Mouse (Mus musculus) liver, adult 2 months (tissue): ENCODE measurements around the gene Car11. TPM values are rescaled to one million over a fixed set of nuclear protein-coding genes. Genes with fewer than 3 reads are reported as not detected.
"Not testable (repeated sequence)": the region's sequence is repeated elsewhere in the genome, so short reads cannot be mapped to it uniquely, and the experiment has no call there.

Experiments
- DNase-seq: peaks from one replicate; pipeline ENCODE4 v3.0.0-alpha.2; 2011; ENCODE audit warnings: low read depth, low spot score; ENCODE audit errors: extremely low read depth
- H3K27ac ChIP-seq: fragments of 200-500 bp; replicated peaks from 2 replicates; pipeline ENCODE4 v1.5.1; 2012; ENCODE audit warnings: low read depth, mild to moderate bottlenecking, control low read depth, inconsistent platforms, low read length; ENCODE audit not compliant: insufficient read depth
- H3K27me3 ChIP-seq: fragments of 200-500 bp; 2 replicates; pipeline ENCODE4 v1.6.1; 2012; ENCODE audit warnings: mild to moderate bottlenecking, moderate library complexity, low read length, inconsistent platforms; ENCODE audit not compliant: control insufficient read depth, insufficient read depth
- H3K36me3 ChIP-seq: fragments of 200-500 bp; 2 replicates; pipeline ENCODE4 v1.6.1; 2012; ENCODE audit warnings: low read length, inconsistent platforms; ENCODE audit not compliant: control insufficient read depth, insufficient read depth
- H3K4me1 ChIP-seq: fragments of 200-500 bp; 2 replicates; pipeline ENCODE4 v1.6.1; 2011; ENCODE audit warnings: low read length; ENCODE audit not compliant: control insufficient read depth, insufficient read depth
- H3K4me3 ChIP-seq: fragments of 200-500 bp; 2 replicates; pipeline ENCODE4 v1.5.1; 2011; ENCODE audit warnings: low read depth, mild to moderate bottlenecking, control low read depth, low read length, moderate library complexity; ENCODE audit not compliant: insufficient read depth
- H3K79me2 ChIP-seq: fragments of 200-500 bp; 2 replicates; pipeline ENCODE4 v1.6.1; 2012; ENCODE audit warnings: inconsistent platforms, mild to moderate bottlenecking, low read length, moderate library complexity; ENCODE audit not compliant: control insufficient read depth, insufficient read depth
- H3K9ac ChIP-seq: fragments of 200-500 bp; 2 replicates; pipeline ENCODE4 v1.6.1; 2012; ENCODE audit warnings: low read depth, mild to moderate bottlenecking, control low read depth, inconsistent platforms, low read length
- CTCF ChIP-seq: fragments of 200-500 bp; IDR thresholded peaks from 2 replicates; pipeline ENCODE4 v1.5.1; 2011; ENCODE audit warnings: low read depth, low read length, control low read depth
- POLR2A ChIP-seq: fragments of 200-500 bp; IDR thresholded peaks from 2 replicates; pipeline ENCODE4 v1.6.1; 2011; ENCODE audit warnings: low read length, control low read depth; ENCODE audit not compliant: insufficient read depth; ENCODE audit errors: extremely low read depth
- WGBS: fragments of 180-500 bp; shearing (Covaris S2); methylation state at CpG from one replicate; pipeline ENCODE4 v1.1.7; 2018; 5-methylcytosine and 5-hydroxymethylcytosine counted together
- polyA plus RNA-seq: library from polyadenylated mRNA; depleted of rRNA; stranded (reverse); fragments of >200 nt; gene quantifications from 2 replicates; pipeline ENCODE4 v1.2.3, GENCODE M21; 2012; rRNA removed
- total RNA-seq: library from RNA; depleted of rRNA; stranded (reverse); fragments of >200 nt; gene quantifications from 2 replicates; pipeline ENCODE4 v1.2.3, GENCODE M21; 2014; rRNA removed

Car11 gene
- 0.09 and 0.13 TPM in 2 replicates for total RNA-seq
- polyA plus RNA-seq, result 0.59 and 1.6 TPM in 2 replicates

DNA sequence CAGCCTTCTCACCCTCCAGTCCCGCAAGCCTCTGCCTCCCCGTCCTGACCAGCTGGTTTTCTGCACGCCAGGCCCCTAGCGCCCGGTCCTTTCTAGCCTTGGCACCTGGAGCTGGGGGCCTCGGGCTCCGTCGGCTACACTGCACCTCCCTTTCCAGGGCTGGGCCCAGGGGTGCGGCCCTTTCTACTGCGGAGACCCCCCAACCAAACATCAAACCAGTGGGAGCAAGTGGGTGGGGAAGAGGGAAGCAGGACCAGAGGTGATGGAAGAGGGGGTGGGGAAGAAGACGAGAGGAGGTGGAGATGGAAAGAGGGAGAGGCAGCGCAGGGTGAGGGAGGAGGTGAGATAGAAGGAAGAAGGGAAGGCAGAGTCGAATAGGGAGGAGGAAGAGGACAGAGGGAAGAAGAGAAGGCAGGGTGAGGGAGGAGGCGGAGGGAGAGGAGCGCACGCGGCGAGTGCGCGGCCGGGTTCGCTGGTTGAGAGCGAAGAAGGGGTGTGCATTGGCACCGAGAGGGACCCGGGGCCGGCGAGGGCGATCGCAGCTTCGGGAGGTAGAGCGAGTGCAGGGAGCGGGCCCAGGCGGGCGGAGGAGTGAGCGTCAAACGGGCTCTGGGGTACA, at the start of gene Car11:
TSS of gene Car11 (plus strand) at position 321 of the 619 bp plus-strand sequence.
- H3K27me3 ChIP-seq, result peaks cover 7% of the 10 kb centered on the region; the same call in 1 of the 2 replicates
- no peaks in the 10 kb centered on the region for H3K36me3 ChIP-seq
- H3K4me1 ChIP-seq, result peaks cover 12% of the 10 kb centered on the region
- H3K4me3 ChIP-seq, result peak within 1 kb of the TSS; percentile 37; the same call in 1 of the 2 replicates
- TF ChIP-seq CTCF (no peak), POLR2A (no peak)
- no peak for DNase-seq
- WGBS, result 11% methylated on average over 35 of the region's 36 CpGs
- no peak within 1 kb of the TSS for H3K27ac ChIP-seq
- peak within 1 kb of the TSS; percentile 67 for H3K9ac ChIP-seq
- no peaks in the 10 kb centered on the region for H3K79me2 ChIP-seq

DNA sequence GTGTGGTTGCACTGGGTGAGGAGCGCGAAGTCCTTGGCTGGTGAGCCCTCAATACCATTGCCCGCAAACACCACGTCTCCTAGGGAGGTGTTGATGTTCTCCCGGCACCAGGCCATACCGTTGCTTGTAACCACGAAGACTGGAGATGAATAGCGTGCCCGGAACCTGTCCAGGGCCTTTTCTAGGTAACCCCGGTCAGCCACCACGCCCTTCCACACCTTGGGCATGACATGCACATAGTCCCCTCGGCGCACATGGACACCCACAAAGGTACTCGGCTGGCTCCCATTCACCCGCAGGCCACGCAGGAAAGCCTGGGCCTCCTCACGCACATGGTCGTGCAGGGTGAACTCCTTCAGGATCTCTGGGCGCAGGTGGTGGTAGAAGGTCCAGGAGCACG, 49.2 kb upstream of the Car11 start:
- DNase-seq, H3K27ac ChIP-seq, H3K27me3 ChIP-seq, H3K9ac ChIP-seq, H3K4me1 ChIP-seq, H3K4me3 ChIP-seq, H3K36me3 ChIP-seq, H3K79me2 ChIP-seq: not testable (repeated sequence)
- 94% methylated on average over 20 of the region's 20 CpGs for WGBS

DNA sequence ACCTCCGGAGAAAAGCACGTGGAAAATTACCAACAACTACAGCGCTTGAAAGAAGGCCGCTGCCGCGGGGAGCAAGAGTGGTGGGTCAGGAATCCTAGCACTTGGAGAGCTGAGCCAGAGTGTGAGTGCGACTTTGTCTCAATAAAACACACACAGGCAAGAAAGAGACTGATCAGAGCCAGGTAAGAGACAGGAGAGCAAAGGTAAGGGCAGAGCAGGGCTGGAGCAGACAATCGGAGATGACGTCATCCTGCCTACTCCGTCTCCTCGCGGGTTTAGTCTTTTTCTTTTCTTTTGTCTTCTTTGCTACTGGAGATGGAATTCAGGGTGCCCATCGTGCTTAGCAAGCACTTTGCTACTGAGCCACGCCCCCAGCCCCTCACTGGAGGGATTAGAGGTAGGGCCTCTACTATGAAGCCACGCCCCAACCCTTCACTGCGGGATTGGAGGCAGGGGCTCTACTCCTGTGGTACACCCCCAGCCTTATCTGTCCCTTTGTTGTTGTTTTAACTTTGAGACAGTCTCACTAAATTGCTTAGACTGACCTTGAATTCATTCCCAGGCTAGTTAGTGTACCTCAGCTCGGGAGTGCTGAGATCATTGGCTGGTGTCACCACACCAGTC, 45.1 kb upstream of the Car11 start:
- WGBS, result 38% methylated on average over 17 of the region's 17 CpGs
- H3K4me3 ChIP-seq, result no peak overlapping the region
- no peaks in the 10 kb centered on the region for H3K79me2 ChIP-seq
- no peak overlapping the region for H3K27ac ChIP-seq
- TF ChIP-seq CTCF, result no peak
- no peak for TF ChIP-seq POLR2A
- H3K9ac ChIP-seq, result no peak overlapping the region
- H3K27me3 ChIP-seq, result no peaks in the 10 kb centered on the region
- H3K36me3 ChIP-seq, result no peaks in the 10 kb centered on the region
- peaks cover 5% of the 10 kb centered on the region for H3K4me1 ChIP-seq
- DNase-seq, result no peak

DNA sequence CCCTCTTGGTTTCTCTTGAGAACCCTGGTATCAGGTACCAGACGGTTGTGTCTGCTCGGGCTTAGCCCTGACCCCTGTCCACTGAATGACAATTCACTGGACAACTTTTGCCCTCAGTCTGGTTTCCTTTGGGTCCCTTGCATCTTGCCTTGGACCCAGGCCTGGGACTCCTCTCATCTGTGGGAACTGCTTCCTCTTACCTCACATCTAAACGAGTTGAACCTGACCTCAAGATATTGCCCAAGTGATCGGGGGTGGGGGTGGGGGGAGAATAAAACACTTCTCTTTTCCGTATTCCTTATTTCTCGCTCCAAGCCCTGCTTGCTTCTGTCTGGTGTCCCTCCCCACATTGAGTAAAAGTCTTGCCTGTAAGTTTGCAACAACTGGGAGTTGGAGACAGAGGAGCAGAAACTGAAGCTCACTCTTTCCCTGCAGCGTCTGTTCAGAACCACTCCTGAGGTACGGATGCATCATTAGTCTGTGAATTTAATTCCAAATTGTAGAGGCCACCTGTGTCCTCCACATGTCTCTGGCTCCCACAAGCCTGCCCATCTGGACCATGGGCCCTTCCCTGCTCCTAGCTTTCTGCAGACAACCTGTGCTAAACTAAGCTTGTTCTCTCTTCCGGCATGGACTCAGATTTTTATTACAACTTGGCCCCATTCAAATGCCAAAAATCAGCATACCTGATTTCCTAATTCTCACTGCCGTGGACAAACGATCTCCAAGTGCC, 38.7 kb upstream of the Car11 start:
- Histone ChIP-seq H3K36me3 (no peaks in the 10 kb centered on the region), H3K27ac (no peak overlapping the region), H3K4me1 (no peaks in the 10 kb centered on the region), H3K79me2 (no peaks in the 10 kb centered on the region), H3K9ac (no peak overlapping the region), H3K27me3 (no peaks in the 10 kb centered on the region), H3K4me3 (no peak overlapping the region)
- DNase-seq, result no peak
- WGBS, result 82% methylated on average over 11 of the region's 11 CpGs
- TF ChIP-seq CTCF, result no peak
- TF ChIP-seq POLR2A, result no peak

DNA sequence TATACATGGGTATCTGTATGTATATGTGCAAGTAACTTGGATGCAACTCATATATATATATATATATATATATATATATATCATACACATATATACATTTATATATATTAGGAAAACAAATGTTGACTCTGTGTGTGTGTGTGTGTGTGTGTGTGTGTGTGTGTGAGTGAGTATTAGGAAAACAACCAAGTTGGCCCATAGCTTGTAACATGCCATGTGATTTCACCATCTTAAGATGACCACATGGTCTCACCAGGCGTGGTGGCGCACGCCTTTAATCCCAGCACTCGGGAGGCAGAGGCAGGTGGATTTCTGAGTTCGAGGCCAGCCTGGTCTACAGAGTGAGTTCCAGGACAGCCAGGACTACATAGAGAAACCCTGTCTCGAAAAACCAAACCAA, 37.9 kb upstream of the Car11 start:
- not testable (repeated sequence) for H3K9ac ChIP-seq, H3K4me1 ChIP-seq, H3K4me3 ChIP-seq, DNase-seq, H3K27ac ChIP-seq, H3K79me2 ChIP-seq, H3K27me3 ChIP-seq, H3K36me3 ChIP-seq
- WGBS, result 95% methylated on average over 6 of the region's 6 CpGs
